Mouse (Mus musculus) bone marrow, adult 2 months (tissue): Measurements from ENCODE around the gene Cpa1.

Source experiments
- CTCF ChIP-seq: fragments of 200-500 bp; IDR thresholded peaks from 2 replicates; pipeline ENCODE4 v1.5.1; 2011; ENCODE audit warnings: low read length, control low read depth; ENCODE audit not compliant: control insufficient read depth, insufficient read depth
- POLR2A ChIP-seq: fragments of 200-500 bp; IDR thresholded peaks from 2 replicates; pipeline ENCODE4 v1.6.1; 2011; ENCODE audit warnings: low read depth, mild to moderate bottlenecking, control low read depth, low read length, borderline replicate concordance; ENCODE audit not compliant: control insufficient read depth

DNA sequence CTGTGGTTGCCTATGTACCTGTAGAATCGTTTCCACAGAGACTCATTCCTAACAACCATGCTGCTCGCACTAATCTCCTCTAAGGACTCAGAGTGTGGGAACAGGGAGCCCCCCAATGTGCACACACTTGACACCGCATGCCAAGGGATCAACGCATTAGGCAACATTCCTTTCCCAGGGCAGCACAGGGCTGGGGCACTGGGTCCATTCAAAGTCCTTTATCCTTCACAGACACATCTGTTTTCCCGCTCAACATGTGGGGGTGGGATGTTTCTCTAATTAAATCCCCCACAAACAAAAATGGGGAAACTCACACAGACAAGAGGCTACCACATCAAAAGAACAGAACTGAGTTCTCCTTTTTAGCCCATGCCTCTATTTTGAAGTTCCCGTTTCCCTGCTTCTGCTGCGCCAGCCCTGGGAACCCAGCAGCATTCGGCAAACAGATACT, 22.5 kb upstream of the Cpa1 start:
- TF ChIP-seq POLR2A, result no peak
- TF ChIP-seq CTCF, result no peak
